Mouse (Mus musculus) forebrain, embryonic 11.5 days (tissue): Measurements from ENCODE around the gene Park7. TPM values are rescaled to one million over a fixed set of nuclear protein-coding genes. Genes with fewer than 3 reads are reported as not detected.
"Not testable (repeated sequence)": the region's sequence is repeated elsewhere in the genome, so short reads cannot be mapped to it uniquely, and the experiment has no call there.

Source experiments
- ATAC-seq: fragments of 200-750 bp; cut with Nextera tagmentation; replicated peaks from 2 replicates; pipeline ENCODE4 v1.8.0; 2017; ENCODE audit warnings: moderate TSS enrichment; ENCODE audit not compliant: low FRiP score
- DNase-seq: peaks from one replicate; pipeline ENCODE4 v3.0.0-alpha.2; 2017; ENCODE audit warnings: low spot score
- H3K27ac ChIP-seq: fragments of 300-500 bp; sonication (generic); 2 replicates; pipeline ENCODE4 v1.5.1; 2014; ENCODE audit warnings: low read depth, low read length
- H3K27me3 ChIP-seq: fragments of 300-500 bp; sonication (generic); 2 replicates; pipeline ENCODE4 v1.6.1; 2014; ENCODE audit warnings: mild to moderate bottlenecking, low read length, mixed read lengths; ENCODE audit not compliant: control insufficient read depth, insufficient read depth
- H3K36me3 ChIP-seq: fragments of 300-500 bp; sonication (generic); 2 replicates; pipeline ENCODE4 v1.6.1; 2014; ENCODE audit warnings: mild to moderate bottlenecking, low read length, moderate library complexity, mixed read lengths; ENCODE audit not compliant: control insufficient read depth, insufficient read depth
- H3K4me1 ChIP-seq: fragments of 300-500 bp; sonication (generic); replicated peaks from 2 replicates; pipeline ENCODE4 v1.6.1; 2014; ENCODE audit warnings: low read length, mixed read lengths; ENCODE audit not compliant: control insufficient read depth, insufficient read depth
- H3K4me2 ChIP-seq: fragments of 300-500 bp; sonication (generic); 2 replicates; pipeline ENCODE4 v1.6.1; 2014; ENCODE audit warnings: low read depth, mild to moderate bottlenecking, low read length, moderate library complexity, mixed read lengths; ENCODE audit not compliant: severe bottlenecking
- H3K4me3 ChIP-seq: fragments of 300-500 bp; sonication (generic); 2 replicates; pipeline ENCODE4 v1.5.1; 2014; ENCODE audit warnings: low read depth, low read length
- H3K9ac ChIP-seq: fragments of 300-500 bp; sonication (generic); 2 replicates; pipeline ENCODE4 v1.6.1; 2014; ENCODE audit warnings: low read length
- H3K9me3 ChIP-seq: fragments of 300-500 bp; sonication (generic); 2 replicates; pipeline ENCODE4 v1.6.1; 2016; ENCODE audit warnings: low read length, mixed read lengths; ENCODE audit not compliant: control insufficient read depth
- WGBS: fragments of 180-500 bp; shearing (Covaris S2); extraction: QIAGEN DNeasy Blood & Tissue Kit; methylation state at CpG from one replicate; pipeline ENCODE4 v1.1.7; 2014; 5-methylcytosine and 5-hydroxymethylcytosine counted together
- polyA plus RNA-seq: library from polyadenylated mRNA; unstranded; fragments of >200 nt; fragmentation: Nextera tagmentation; extraction: Ambion mirVana; gene quantifications from 2 replicates; pipeline ENCODE4 v1.2.1, GENCODE M21; 2014

The Park7 gene
- polyA plus RNA-seq, 1 experiment from 2014 or later, result 412 TPM

DNA sequence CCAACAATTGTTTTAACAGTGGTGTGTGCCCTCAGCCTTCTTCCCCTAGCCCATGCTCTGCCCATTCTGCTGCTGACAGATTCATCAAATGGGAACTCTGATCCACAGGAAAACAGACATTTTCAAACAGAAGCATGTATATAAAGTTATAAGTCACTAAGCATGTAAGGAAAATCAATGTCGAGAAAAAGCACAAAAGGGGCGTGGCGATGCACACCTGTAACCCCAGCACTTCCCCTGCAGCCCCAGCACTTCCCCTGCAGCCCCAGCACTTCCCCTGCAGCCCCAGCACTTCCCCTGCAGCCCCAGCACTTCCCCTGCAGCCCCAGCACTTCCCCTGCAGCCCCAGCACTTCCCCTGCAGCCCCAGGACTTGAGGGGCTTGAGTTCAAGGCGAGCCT is 39.8 kb downstream of the Park7 start:
- not testable (repeated sequence) for H3K4me3 ChIP-seq, H3K27me3 ChIP-seq, H3K4me2 ChIP-seq, ATAC-seq, H3K27ac ChIP-seq, H3K9ac ChIP-seq, H3K36me3 ChIP-seq, H3K4me1 ChIP-seq, DNase-seq
- H3K9me3 ChIP-seq, result peaks cover 12% of the 10 kb centered on the region; the same call in 1 of the 2 replicates
- WGBS, result 73% methylated on average over 4 of the region's 4 CpGs

DNA sequence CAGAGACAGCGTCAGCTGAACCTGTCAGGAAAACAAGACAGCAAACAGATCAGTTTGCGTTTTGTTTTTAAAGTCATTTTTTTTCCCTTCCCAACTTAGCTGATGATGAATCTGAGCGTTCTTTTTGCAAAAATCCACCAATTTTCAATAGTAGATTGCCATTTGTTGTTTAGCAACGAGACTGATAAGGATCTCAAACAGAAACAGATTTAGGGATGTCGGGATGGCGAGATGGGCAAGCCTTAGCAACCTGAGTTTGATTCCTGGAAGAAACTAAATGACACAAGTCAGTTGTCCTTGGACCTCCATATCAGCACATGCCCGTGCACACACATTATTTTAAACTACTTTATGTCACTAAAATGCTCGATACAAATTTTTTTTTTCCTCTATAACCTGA is 41.6 kb downstream of the Park7 start:
- no peak overlapping the region for H3K4me2 ChIP-seq
- no peaks in the 10 kb centered on the region for H3K27me3 ChIP-seq
- no peak overlapping the region for H3K4me3 ChIP-seq
- H3K9me3 ChIP-seq, result no peaks in the 10 kb centered on the region
- no peak overlapping the region for H3K9ac ChIP-seq
- no peak overlapping the region for H3K27ac ChIP-seq
- no peaks in the 10 kb centered on the region for H3K36me3 ChIP-seq
- WGBS, result 87% methylated on average over 8 of the region's 8 CpGs
- H3K4me1 ChIP-seq, result 0 out of 2 replicates have a peak, but pooled peaks cover 2% of the 10 kb centered on the region
- ATAC-seq (no peak), DNase-seq (no peak)

DNA sequence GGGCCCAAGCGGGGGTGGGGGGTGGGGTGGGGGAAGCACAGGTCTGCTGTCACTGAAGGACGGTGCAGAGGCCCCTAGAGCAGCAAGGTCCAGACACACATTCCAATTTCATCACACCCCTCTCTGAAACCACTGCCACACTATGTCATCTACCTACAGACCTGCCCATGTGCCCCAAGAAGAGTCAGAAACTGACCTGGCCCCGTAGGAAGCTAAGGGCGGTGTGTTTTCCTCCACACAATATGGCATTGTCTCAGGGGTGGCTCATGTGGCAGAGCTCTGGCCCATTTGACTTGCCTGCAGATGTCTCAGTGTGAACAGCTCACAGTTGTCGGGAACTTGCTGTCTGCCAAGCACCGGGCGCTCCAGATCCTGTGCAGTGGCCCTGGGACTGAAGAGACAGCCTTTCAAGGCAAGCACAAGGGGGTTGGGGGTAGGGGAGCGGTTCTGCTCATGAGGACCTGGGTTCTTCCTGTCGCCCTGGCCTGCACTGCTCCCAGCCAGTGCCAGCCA is 42.0 kb downstream of the Park7 start:
- WGBS, result 54% methylated on average over 9 of the region's 9 CpGs
- ATAC-seq (no peak), DNase-seq (no peak)
- Histone ChIP-seq H3K9ac (no peak overlapping the region), H3K4me1 (0 out of 2 replicates have a peak, but pooled peaks cover 2% of the 10 kb centered on the region), H3K36me3 (no peaks in the 10 kb centered on the region), H3K27me3 (no peaks in the 10 kb centered on the region), H3K27ac (no peak overlapping the region), H3K9me3 (no peaks in the 10 kb centered on the region), H3K4me3 (no peak overlapping the region), H3K4me2 (no peak overlapping the region)

DNA sequence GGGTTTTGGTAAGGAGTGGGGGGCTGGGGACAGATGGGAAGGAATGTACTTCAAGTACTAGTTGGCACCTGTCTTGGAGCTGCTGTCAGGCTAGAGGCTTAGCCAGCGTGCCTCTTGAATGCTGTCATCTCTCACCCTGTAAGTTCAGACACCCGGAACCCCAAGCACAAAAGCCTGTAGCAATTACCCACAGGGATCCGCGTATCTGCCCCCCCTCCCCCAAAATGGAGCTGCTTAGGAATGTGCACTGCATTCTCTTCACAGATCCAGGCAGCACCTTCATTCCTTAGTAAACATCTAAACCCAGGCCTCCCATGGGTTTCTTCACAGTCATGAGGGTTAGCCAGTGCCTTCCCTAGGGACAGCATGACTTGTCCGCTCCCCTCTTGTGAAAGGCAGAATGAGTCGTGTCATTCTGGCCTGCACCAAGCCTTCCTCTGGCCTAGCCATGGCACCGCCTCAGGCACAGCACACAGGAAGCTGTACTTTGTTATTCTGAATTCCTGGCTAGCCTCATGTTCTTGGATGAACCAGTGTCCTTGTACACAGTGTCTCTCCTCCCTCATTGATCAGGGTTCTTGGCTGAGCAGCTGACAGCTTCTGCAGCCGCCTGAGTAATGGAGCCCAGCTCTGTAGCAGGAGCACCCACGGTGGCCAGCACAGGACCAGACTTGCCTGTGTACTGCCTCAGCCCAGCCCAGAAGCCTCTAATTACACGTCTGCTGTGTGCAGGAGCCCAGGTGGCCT is 42.7 kb downstream of the Park7 start:
- 0 out of 2 replicates have a peak, but pooled peaks cover 2% of the 10 kb centered on the region for H3K4me1 ChIP-seq
- no peak overlapping the region for H3K4me3 ChIP-seq
- H3K27ac ChIP-seq, result no peak overlapping the region
- DNase-seq, result no peak
- H3K4me2 ChIP-seq, result no peak overlapping the region
- H3K9ac ChIP-seq, result no peak overlapping the region
- WGBS, result 37% methylated on average over 10 of the region's 10 CpGs
- H3K36me3 ChIP-seq, result no peaks in the 10 kb centered on the region; the same call in 1 of the 2 replicates
- H3K27me3 ChIP-seq, result no peaks in the 10 kb centered on the region
- H3K9me3 ChIP-seq, result no peaks in the 10 kb centered on the region
- ATAC-seq, result no peak

DNA sequence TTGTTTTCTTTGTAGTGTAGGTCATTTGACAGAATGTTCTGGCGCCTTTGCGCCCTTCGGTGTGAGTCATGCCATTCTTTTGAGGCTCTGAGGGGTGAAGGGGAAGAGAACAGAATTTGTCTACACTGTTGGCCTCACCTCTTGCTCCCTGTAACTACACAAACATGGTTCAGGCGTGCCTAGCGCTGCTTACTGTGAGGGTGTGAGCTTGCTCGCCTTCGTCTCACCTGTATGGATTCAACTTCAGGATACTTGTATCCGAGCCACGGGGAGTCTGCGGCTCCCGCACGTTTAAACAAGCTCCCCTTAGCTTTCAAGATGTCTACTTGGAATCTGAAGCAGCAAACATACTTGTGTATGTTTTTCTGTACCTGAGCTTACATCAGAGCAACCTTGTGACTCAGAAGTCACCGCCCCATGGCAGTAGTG is 43.3 kb downstream of the Park7 start:
- Histone ChIP-seq H3K9ac (no peak overlapping the region), H3K9me3 (no peaks in the 10 kb centered on the region), H3K4me2 (no peak overlapping the region), H3K4me3 (no peak overlapping the region), H3K27ac (no peak overlapping the region), H3K36me3 (no peaks in the 10 kb centered on the region; the same call in none of the 2 replicates), H3K4me1 (0 out of 2 replicates have a peak, but pooled peaks cover 2% of the 10 kb centered on the region), H3K27me3 (no peaks in the 10 kb centered on the region)
- DNase-seq, result no peak
- ATAC-seq, result no peak
- 89% methylated on average over 13 of the region's 13 CpGs for WGBS

DNA sequence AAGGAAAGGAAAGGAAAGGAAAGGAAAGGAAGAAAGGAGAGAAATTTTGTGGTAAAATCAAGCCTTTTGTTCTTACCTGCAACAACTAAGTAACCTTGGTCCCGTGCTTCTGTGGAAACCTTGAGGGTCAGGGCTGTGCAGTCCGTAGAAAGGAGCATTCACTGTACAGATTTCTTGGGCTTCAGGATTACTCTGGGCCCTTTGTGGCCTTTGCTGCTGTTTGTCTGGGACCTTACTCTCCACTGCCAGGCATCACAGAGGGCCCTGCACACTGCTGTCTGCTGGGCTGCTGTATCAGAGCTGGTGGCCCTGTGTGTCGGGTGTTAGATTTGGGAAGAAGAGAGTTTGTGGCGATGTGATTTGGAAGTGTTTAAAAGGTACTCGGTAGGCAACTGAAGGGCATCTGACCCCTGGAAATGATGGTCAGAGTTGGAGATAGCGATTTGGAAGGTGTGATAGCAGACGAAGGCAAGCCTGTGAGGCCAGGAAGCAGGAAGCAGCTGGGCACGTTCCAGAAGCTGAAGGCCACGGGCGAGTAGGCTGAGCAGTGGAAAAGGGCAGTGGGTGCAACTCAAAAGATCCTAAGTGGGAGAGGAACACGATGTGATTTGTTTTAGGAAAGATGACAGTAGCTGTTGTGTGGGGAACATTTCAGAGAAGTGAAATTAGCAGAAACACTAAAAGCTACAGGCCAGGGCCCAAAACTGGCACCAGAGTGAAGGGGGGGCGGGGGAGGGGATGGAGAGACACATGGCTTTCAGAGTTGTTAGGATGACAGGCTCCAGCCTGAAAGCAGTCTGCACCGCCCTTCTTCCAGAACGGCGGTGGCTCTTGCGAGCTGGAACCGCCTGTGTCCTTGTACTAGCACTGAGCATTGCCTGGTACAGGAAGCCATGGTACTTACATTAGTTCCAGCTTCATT is 44.7 kb downstream of the Park7 start:
- WGBS, result 80% methylated on average over 17 of the region's 17 CpGs
- H3K9me3 ChIP-seq, result no peaks in the 10 kb centered on the region
- H3K27me3 ChIP-seq, result no peaks in the 10 kb centered on the region
- no peak overlapping the region for H3K27ac ChIP-seq
- no peak for ATAC-seq
- H3K9ac ChIP-seq, result no peak overlapping the region
- no peak for DNase-seq
- no peak overlapping the region for H3K4me3 ChIP-seq
- no peak overlapping the region for H3K4me2 ChIP-seq
- H3K36me3 ChIP-seq, result no peaks in the 10 kb centered on the region; the same call in none of the 2 replicates
- 0 out of 2 replicates have a peak, but pooled peaks cover 2% of the 10 kb centered on the region for H3K4me1 ChIP-seq

DNA sequence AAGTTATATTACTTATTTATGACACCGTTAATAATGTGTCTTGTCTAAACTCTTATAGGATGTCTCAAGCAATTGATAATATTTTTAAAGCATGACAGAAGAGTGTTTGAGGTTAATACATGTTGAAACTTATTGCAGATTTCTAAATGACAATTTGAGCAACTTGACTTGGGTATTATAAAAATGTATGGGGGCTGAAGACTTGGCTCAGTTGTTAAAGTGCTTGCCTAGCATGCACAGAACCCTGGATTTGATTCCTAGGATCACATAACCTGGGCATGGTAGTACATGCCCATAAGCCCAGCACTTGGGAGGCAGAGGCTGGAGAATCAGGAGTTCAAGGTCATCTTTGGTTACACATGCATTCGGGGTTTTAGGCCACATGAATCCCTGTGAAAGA is 45.4 kb downstream of the Park7 start:
- H3K9me3 ChIP-seq, result no peaks in the 10 kb centered on the region
- WGBS, result 87% methylated on average over 2 of the region's 2 CpGs
- no peak overlapping the region for H3K27ac ChIP-seq
- H3K9ac ChIP-seq, result no peak overlapping the region
- ATAC-seq (no peak), DNase-seq (no peak)
- H3K27me3 ChIP-seq, result no peaks in the 10 kb centered on the region
- 0 out of 2 replicates have a peak, but pooled peaks cover 2% of the 10 kb centered on the region for H3K4me1 ChIP-seq
- H3K4me2 ChIP-seq, result no peak overlapping the region
- H3K4me3 ChIP-seq, result no peak overlapping the region
- H3K36me3 ChIP-seq, result no peaks in the 10 kb centered on the region; the same call in none of the 2 replicates

DNA sequence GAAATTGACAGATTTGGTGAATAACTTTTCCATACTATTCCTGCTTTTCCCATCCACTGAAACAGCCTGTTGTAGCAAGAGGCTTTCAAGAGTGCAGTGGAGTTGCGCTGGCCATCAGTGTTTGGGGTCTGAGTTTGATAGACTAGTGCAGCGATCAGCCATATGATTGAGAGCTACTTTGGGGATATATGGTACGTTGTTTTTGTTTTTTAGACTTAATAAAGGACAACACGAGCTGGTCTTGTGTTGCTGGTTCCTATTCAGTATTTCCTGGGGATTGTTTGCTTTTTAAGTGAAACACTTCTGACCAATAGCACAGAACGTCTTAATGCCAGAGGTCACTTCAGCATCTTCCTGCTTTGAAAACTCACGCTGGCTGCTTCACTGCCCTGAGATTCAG is 46.1 kb downstream of the Park7 start:
- WGBS, result 87% methylated on average over 6 of the region's 6 CpGs
- ATAC-seq (no peak), DNase-seq (no peak)
- Histone ChIP-seq H3K27ac (no peak overlapping the region), H3K9ac (no peak overlapping the region), H3K4me3 (no peak overlapping the region), H3K4me2 (no peak overlapping the region), H3K9me3 (no peaks in the 10 kb centered on the region), H3K4me1 (0 out of 2 replicates have a peak, but pooled peaks cover 2% of the 10 kb centered on the region), H3K27me3 (no peaks in the 10 kb centered on the region), H3K36me3 (no peaks in the 10 kb centered on the region; the same call in none of the 2 replicates)
